Mouse (Mus musculus) limb, embryonic 11.5 days (tissue): ENCODE data around the gene Itpr1. TPM values are rescaled to one million over a fixed set of nuclear protein-coding genes. Genes with fewer than 3 reads are reported as not detected.

Experiments
- ATAC-seq: fragments of 200-750 bp; cut with Nextera tagmentation; 2 replicates; pipeline ENCODE4 v1.8.0; 2017; ENCODE audit warnings: low read depth; ENCODE audit not compliant: insufficient number of reproducible peaks, low FRiP score, low TSS enrichment
- DNase-seq: peaks from one replicate; pipeline ENCODE4 v3.0.0-alpha.2; 2015; ENCODE audit warnings: low spot score
- H3K27ac ChIP-seq: fragments of 300-500 bp; sonication (generic); replicated peaks from 2 replicates; pipeline ENCODE4 v1.5.1; 2014; ENCODE audit warnings: low read depth, mild to moderate bottlenecking, low read length
- H3K27me3 ChIP-seq: fragments of 300-500 bp; sonication (generic); 2 replicates; pipeline ENCODE4 v1.6.1; 2014; ENCODE audit warnings: mild to moderate bottlenecking, low read length, mixed read lengths; ENCODE audit not compliant: control insufficient read depth, insufficient read depth
- H3K36me3 ChIP-seq: fragments of 300-500 bp; sonication (generic); 2 replicates; pipeline ENCODE4 v1.6.1; 2014; ENCODE audit warnings: mild to moderate bottlenecking, low read length, moderate library complexity, mixed read lengths; ENCODE audit not compliant: control insufficient read depth, insufficient read depth
- H3K4me1 ChIP-seq: fragments of 300-500 bp; sonication (generic); 2 replicates; pipeline ENCODE4 v1.6.1; 2014; ENCODE audit warnings: low read length, mixed read lengths; ENCODE audit not compliant: control insufficient read depth, insufficient read depth
- H3K4me2 ChIP-seq: fragments of 300-500 bp; sonication (generic); 2 replicates; pipeline ENCODE4 v1.6.1; 2014; ENCODE audit warnings: low read depth, mild to moderate bottlenecking, moderate library complexity; ENCODE audit not compliant: severe bottlenecking
- H3K4me3 ChIP-seq: fragments of 300-500 bp; sonication (generic); 2 replicates; pipeline ENCODE4 v1.5.1; 2014; ENCODE audit warnings: low read depth, low read length
- H3K9ac ChIP-seq: fragments of 300-500 bp; sonication (generic); 2 replicates; pipeline ENCODE4 v1.6.1; 2014; ENCODE audit warnings: mild to moderate bottlenecking, low read length
- H3K9me3 ChIP-seq: fragments of 300-500 bp; sonication (generic); 2 replicates; pipeline ENCODE4 v1.6.1; 2016; ENCODE audit warnings: low read length; ENCODE audit not compliant: control insufficient read depth
- WGBS: fragments of 180-500 bp; shearing (Covaris S2); extraction: QIAGEN DNeasy Blood & Tissue Kit; methylation state at CpG from one replicate; pipeline ENCODE4 v1.1.7; 2014; 5-methylcytosine and 5-hydroxymethylcytosine counted together
- polyA plus RNA-seq: library from polyadenylated mRNA; unstranded; fragments of >200 nt; fragmentation: Nextera tagmentation; extraction: Ambion mirVana; gene quantifications from 2 replicates; pipeline ENCODE4 v1.2.1, GENCODE M21; 2014

The Itpr1 gene
- polyA plus RNA-seq, 1 experiment from 2014 or later = 6.4 TPM

GRCm38 (mm10) chr6:108530781-108531323 is 318.0 kb downstream of the Itpr1 start:
- H3K27ac ChIP-seq = no peak overlapping the region
- no peak overlapping the region for H3K9ac ChIP-seq
- H3K36me3 ChIP-seq = no peaks in the 10 kb centered on the region
- H3K4me2 ChIP-seq = no peak overlapping the region
- no peak for DNase-seq
- H3K4me3 ChIP-seq = no peak overlapping the region
- no peaks in the 10 kb centered on the region for H3K9me3 ChIP-seq
- no peaks in the 10 kb centered on the region for H3K27me3 ChIP-seq
- WGBS = 57% methylated on average over 6 of the region's 6 CpGs
- no peak; the same call in 1 of the 2 replicates for ATAC-seq
- H3K4me1 ChIP-seq = 0 out of 2 replicates have a peak, but pooled peaks cover 3% of the 10 kb centered on the region

- DNase-seq (no peak), ATAC-seq (no peak; the same call in 1 of the 2 replicates)
- H3K9ac ChIP-seq = no peak overlapping the region
- no peaks in the 10 kb centered on the region for H3K27me3 ChIP-seq
- H3K27ac ChIP-seq = no peak overlapping the region
- WGBS = 44% methylated on average over 12 of the region's 12 CpGs
- no peaks in the 10 kb centered on the region for H3K9me3 ChIP-seq
- no peak overlapping the region for H3K4me2 ChIP-seq
- no peak overlapping the region for H3K4me3 ChIP-seq
- 0 out of 2 replicates have a peak, but pooled peaks cover 3% of the 10 kb centered on the region for H3K4me1 ChIP-seq
- no peaks in the 10 kb centered on the region for H3K36me3 ChIP-seq
Observed at GRCm38 (mm10) chr6:108531324-108532311, 318.7 kb downstream of the Itpr1 start.

- no peaks in the 10 kb centered on the region for H3K9me3 ChIP-seq
- 85% methylated on average over 10 of the region's 10 CpGs for WGBS
- DNase-seq = no peak
Observed at GRCm38 (mm10) chr6:108532486-108533179, 319.7 kb downstream of the Itpr1 start.

GRCm38 (mm10) chr6:108534139-108534538 is 321.2 kb downstream of the Itpr1 start:
- ATAC-seq = no peak
- 89% methylated on average over 5 of the region's 5 CpGs for WGBS
- no peak overlapping the region for H3K9ac ChIP-seq

More at GRCm38 (mm10) chr6:108532486-108533179, 319.7 kb downstream of the Itpr1 start:
- ATAC-seq = peak; percentile 29; the same call in 1 of the 2 replicates
- Histone ChIP-seq H3K36me3 (no peaks in the 10 kb centered on the region), H3K27me3 (no peaks in the 10 kb centered on the region), H3K4me1 (0 out of 2 replicates have a peak, but pooled peaks cover 3% of the 10 kb centered on the region), H3K4me3 (no peak overlapping the region), H3K4me2 (no peak overlapping the region), H3K9ac (no peak overlapping the region), H3K27ac (no peak overlapping the region)

GRCm38 (mm10) chr6:108534596-108534995 is 321.7 kb downstream of the Itpr1 start:
- H3K4me2 ChIP-seq = no peak overlapping the region
- H3K36me3 ChIP-seq = no peaks in the 10 kb centered on the region
- H3K4me3 ChIP-seq = no peak overlapping the region
- H3K27me3 ChIP-seq = no peaks in the 10 kb centered on the region
- H3K27ac ChIP-seq = no peak overlapping the region
- ATAC-seq (no peak), DNase-seq (no peak)
- no peak overlapping the region for H3K9ac ChIP-seq
- H3K4me1 ChIP-seq = 0 out of 2 replicates have a peak, but pooled peaks cover 3% of the 10 kb centered on the region
- no peaks in the 10 kb centered on the region for H3K9me3 ChIP-seq
- 83% methylated on average over 6 of the region's 6 CpGs for WGBS

More at GRCm38 (mm10) chr6:108534139-108534538, 321.2 kb downstream of the Itpr1 start:
- Histone ChIP-seq H3K4me3 (no peak overlapping the region), H3K4me1 (0 out of 2 replicates have a peak, but pooled peaks cover 3% of the 10 kb centered on the region), H3K9me3 (no peaks in the 10 kb centered on the region), H3K27ac (no peak overlapping the region), H3K4me2 (no peak overlapping the region), H3K36me3 (no peaks in the 10 kb centered on the region), H3K27me3 (no peaks in the 10 kb centered on the region)
- no peak for DNase-seq

GRCm38 (mm10) chr6:108535309-108535708 is 322.4 kb downstream of the Itpr1 start:
- DNase-seq = no peak
- no peak for ATAC-seq
- H3K9ac ChIP-seq = no peak overlapping the region
- H3K4me3 ChIP-seq = no peak overlapping the region
- H3K4me1 ChIP-seq = 0 out of 2 replicates have a peak, but pooled peaks cover 3% of the 10 kb centered on the region
- no peaks in the 10 kb centered on the region for H3K36me3 ChIP-seq
- no peak overlapping the region for H3K4me2 ChIP-seq
- no peaks in the 10 kb centered on the region for H3K27me3 ChIP-seq
- no peak overlapping the region for H3K27ac ChIP-seq
- WGBS = 90% methylated on average over 4 of the region's 4 CpGs
- no peaks in the 10 kb centered on the region for H3K9me3 ChIP-seq

GRCm38 (mm10) chr6:108536546-108537317 is 323.8 kb downstream of the Itpr1 start:
- Histone ChIP-seq H3K9me3 (no peaks in the 10 kb centered on the region), H3K36me3 (no peaks in the 10 kb centered on the region), H3K9ac (no peak overlapping the region), H3K4me1 (no peaks in the 10 kb centered on the region), H3K4me2 (no peak overlapping the region), H3K27ac (no peak overlapping the region), H3K27me3 (no peaks in the 10 kb centered on the region), H3K4me3 (no peak overlapping the region)
- DNase-seq (no peak), ATAC-seq (no peak)
- WGBS = 87% methylated on average over 8 of the region's 8 CpGs
